Mouse (Mus musculus) kidney, adult 18-20 months (tissue): ENCODE results near the gene Pls3.
"Not testable (repeated sequence)": the region's sequence is repeated elsewhere in the genome, so short reads cannot be mapped to it uniquely, and the experiment has no call there.

Experiments
- DNase-seq: peaks from one replicate; pipeline ENCODE4 v3.0.0; 2021

The Pls3 gene

DNA sequence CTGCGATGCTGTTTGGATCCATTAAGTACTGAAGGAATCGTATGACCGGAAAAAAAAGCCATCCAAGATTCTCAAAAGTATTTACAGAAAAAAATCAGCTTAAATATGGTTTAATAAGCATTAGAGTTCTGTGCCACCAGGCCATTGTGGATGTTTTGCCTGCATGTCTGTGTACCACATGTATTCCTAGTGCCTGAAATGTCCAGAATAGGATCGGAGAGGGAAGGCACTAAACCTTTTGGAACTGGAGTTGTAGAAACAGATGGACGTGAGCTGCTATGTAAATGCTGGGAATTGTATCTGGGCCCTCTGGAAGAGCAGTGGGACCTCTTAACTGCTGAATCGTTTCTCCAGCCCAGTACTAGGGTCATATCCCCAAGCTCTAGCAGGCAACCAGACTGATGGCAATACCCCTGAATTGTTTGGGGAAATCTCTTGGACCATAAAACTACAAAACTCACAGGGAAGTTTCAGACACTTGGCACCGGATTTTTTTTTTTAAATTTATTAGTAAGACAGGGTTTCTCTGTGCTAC is 110.1 kb downstream of the Pls3 start:
- DNase-seq, result no peak

DNA sequence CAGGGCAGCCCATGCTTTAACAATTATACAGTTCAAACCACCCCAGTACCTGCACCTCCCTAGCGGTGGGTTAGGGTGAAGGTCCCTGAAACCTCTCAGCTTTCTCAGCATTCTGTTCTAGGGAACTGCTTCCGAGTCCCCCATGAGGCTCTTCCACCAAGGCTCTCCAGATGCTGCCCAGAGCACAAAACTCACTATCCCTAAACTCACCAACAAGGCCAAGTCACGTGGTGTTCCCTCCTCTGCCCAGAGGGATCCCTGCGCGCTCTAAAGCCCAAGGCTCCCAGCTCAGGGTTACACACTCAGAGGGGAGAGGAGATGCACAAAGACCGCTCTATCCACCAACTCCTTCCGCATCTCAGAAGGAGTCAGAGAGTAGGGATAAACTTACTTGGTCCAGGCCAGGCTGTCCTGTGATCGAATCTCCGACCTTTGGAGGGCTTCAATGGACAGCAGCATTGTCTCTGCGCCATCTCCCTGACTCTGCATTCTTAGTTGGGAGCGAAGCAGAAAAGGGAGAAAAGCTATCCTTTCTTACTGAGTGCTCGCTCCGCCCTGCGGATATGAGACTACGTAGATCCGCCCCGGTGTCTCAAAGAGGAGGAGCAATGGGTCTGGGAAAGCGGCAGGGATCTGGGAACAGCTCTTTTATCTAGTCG is 110.7 kb downstream of the Pls3 start:
- DNase-seq, result peak; percentile 69

GRCm38 (mm10) chrX:75759461-75759860 is 115.5 kb downstream of the Pls3 start:
- not testable (repeated sequence) for DNase-seq

GRCm38 (mm10) chrX:75759036-75759435 is 115.9 kb downstream of the Pls3 start:
- peak; percentile 83 for DNase-seq

DNA sequence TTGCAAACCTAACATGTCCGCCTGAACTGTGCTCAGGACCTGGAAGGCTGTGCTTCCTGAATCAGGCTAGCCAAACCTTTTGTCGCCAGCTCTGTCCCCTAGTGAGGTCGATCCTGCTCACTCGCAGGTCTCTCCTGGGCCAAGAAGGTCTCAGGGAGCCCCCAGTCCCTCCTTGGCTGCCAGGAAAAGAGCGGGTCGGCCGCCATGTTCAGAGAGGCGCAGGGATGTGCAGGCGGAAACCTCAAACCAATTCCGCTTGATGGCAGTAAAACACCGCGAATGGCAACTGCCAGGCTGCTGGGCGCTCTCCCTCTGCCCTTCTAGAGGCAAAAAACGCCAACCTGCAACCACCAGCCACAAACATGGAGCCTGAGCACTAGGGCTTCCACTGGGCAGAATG is 117.0 kb downstream of the Pls3 start:
- DNase-seq, result peak; percentile 88

GRCm38 (mm10) chrX:75754531-75754930 is 120.5 kb downstream of the Pls3 start:
- DNase-seq, result peak; percentile 42

DNA sequence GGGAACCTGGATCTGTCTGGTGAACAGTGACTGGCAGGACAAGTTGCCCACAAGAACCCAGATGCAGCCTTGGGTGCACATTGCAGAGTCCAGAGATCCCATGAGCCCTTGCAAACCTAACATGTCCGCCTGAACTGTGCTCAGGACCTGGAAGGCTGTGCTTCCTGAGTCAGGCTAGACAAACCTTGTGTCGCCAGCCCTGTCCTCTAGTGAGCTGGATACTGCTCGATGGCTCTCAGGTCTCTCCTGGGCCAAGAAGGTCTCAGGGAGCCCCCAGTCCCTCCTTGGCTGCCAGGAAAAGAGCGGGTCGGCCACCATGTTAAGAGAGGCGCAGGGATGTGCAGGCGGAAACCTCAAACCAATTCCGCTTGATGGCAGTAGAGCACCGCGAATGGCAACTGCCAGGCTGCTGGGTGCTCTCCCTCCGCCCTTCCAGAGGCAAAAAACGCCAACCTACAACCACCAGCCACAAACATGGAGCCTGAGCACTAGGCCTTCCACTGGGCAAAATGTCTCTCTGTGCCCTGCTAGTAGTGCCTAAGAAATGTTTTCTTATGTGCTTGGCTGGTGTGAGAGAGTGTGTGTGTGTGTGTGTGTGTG is 124.8 kb downstream of the Pls3 start:
- DNase-seq, result peak; percentile 68

- DNase-seq, result peak; percentile 83
These were observed 125.7 kb downstream of the Pls3 start for GRCm38 (mm10) chrX:75749312-75749711.

- peak; percentile 85 for DNase-seq
These were observed 130.5 kb downstream of the Pls3 start for GRCm38 (mm10) chrX:75744466-75744865.

DNA sequence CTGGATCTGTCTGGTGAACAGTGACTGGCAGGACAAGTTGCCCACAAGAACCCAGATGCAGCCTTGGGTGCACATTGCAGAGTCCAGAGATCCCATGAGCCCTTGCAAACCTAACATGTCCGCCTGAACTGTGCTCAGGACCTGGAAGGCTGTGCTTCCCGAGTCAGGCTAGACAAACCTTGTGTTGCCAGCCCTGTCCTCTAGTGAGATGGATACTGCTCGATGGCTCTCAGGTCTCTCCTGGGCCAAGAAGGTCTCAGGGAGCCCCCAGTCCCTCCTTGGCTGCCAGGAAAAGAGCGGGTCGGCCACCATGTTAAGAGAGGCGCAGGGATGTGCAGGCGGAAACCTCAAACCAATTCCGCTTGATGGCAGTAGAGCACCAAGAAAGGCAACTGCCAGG is 135.5 kb downstream of the Pls3 start:
- DNase-seq, result peak; percentile 45
